10 mouse cellular contexts compared by ENCODE assay signal in the genomic region with DNA sequence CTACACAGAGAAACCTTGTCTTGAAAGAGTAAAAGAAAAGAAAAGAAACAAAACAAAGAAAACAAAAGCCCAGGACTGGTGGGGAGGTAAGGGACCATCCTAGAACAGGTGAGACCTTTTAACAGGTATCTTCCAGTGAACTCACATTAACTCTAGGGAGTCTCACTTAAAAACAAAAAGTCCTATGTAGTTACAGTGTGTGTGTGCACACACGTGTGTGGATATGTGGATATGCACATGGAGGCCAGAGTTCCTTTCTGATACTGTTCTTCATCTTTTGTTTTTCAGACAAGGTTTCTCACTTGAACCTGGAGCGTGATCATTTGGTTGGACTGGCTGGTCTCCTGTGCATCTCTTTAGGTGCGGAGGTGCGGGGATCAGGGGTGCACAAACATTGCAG. TPM values are rescaled to one million over a fixed set of nuclear protein-coding genes. Genes with fewer than 3 reads are reported as not detected.
A peak's percentile ranks its signal among the peaks of the same experiment; 100 is the strongest.
DNase-seq lines count a peak whose midpoint lies in the region; ATAC-seq and TF ChIP-seq lines count a peak whose summit lies in the region.
"Had no signal": no experiment of that assay in that cellular context is flagged by ENCODE, and none has a peak within 500 bp of the region (broad histone marks: within the 10 kb centered on the region; RNA-seq: fewer than 3 reads in every experiment).

No protein-coding gene starts in this region.

- no peak for TF ChIP-seq CTCF in CH12.LX (conservative IDR thresholded peaks at IDR 0.05 in 1 of 2, IDR thresholded peaks at IDR 0.05 in 1 of 2; ENCODE audit: low read depth in 2 of 2, low read length in 2 of 2)

- no peak overlapping the region; the same call in 1 of the 2 replicates for H3K4me3 ChIP-seq in heart, embryonic 11.5 days (ENCODE audit: low read depth, low read length)
- peak overlapping the region; percentile 44 to 73 (median 61) for H3K4me3 ChIP-seq in CH12.LX (replicated peaks in 1 of 3; ENCODE audit: low read depth in 2 of 3, low read length in 2 of 3, poor library complexity in 1 of 3)
- no peak overlapping the region for H3K4me3 ChIP-seq in forebrain, embryonic 14.5 days (ENCODE audit: low read depth, low read length)
- peak overlapping the region; percentile 91 for H3K4me3 ChIP-seq in liver, embryonic 15.5 days (replicated peaks)

- H3K36me3 ChIP-seq in heart, embryonic 11.5 days (ENCODE audit: control insufficient read depth, insufficient read depth, low read length), result no peaks in the 10 kb centered on the region
- peaks cover 17 to 26% of the 10 kb centered on the region in 2 experiments for H3K36me3 ChIP-seq in CH12.LX (replicated peaks in 1 of 2; ENCODE audit: control insufficient read depth in 1 of 2, insufficient read depth in 1 of 2, low read length in 1 of 2)
- H3K36me3 ChIP-seq in forebrain, embryonic 14.5 days (ENCODE audit: control insufficient read depth, insufficient read depth, low read length), result peaks cover 18% of the 10 kb centered on the region; the same call in 1 of the 2 replicates
- peaks cover 18% of the 10 kb centered on the region for H3K36me3 ChIP-seq in liver, embryonic 15.5 days (replicated peaks)

- peak overlapping the region; percentile 77; the same call in 1 of the 2 replicates for H3K9ac ChIP-seq in heart, embryonic 11.5 days (ENCODE audit: low read depth, low read length)
- peak overlapping the region; percentile 75 for H3K9ac ChIP-seq in CH12.LX (ENCODE audit: insufficient read depth, low read depth)
- H3K9ac ChIP-seq in forebrain, embryonic 14.5 days (ENCODE audit: low read length), result peak overlapping the region; percentile 74
- H3K9ac ChIP-seq in liver, embryonic 15.5 days, result peak overlapping the region; percentile 68; the same call in 1 of the 2 replicates

- in situ Hi-C loops in CH12.LX (cut with MboI; ENCODE audit: low pct_ligation_motif_present, low pct_unique_long_range_greater_than_20kb, low sequenced_read_pairs), result no loop called here

- no peak overlapping the region for H3K27ac ChIP-seq in heart, embryonic 11.5 days (ENCODE audit: low read depth, low read length)
- H3K27ac ChIP-seq in CH12.LX (ENCODE audit: insufficient read depth, low read depth), result peak overlapping the region; percentile 99
- H3K27ac ChIP-seq in forebrain, embryonic 14.5 days (ENCODE audit: low read depth, low read length), result no peak overlapping the region
- H3K27ac ChIP-seq in liver, embryonic 15.5 days (replicated peaks), result peak overlapping the region; percentile 87

- TF ChIP-seq RAD21 in CH12.LX (IDR thresholded peaks at IDR 0.05; ENCODE audit: low read depth, low read length), result no peak

- dilution Hi-C loops in CH12.LX (cut with MboI; ENCODE audit: extremely low pct_ligation_motif_present, extremely low pct_unique_long_range_greater_than_20kb, low sequenced_read_pairs), result no loop called here

- TF ChIP-seq EP300 in CH12.LX (IDR thresholded peaks at IDR 0.05; ENCODE audit: low read length), result no peak

- whole genome bisulfite sequencing in heart, embryonic 11.5 days (ENCODE audit: insufficient replicate concordance), result 89% methylated on average over 4 of the region's 4 CpGs
- 91% methylated on average over 4 of the region's 4 CpGs for WGBS in forebrain, embryonic 14.5 days
- 68% methylated on average over 4 of the region's 4 CpGs for WGBS in liver, embryonic 15.5 days (ENCODE audit: insufficient replicate concordance)

- H3K79me2 ChIP-seq in CH12.LX (replicated peaks; ENCODE audit: control insufficient read depth, extremely low read depth, insufficient read depth, poor library complexity, severe bottlenecking), result peaks cover 34% of the 10 kb centered on the region

- peak overlapping the region; percentile 75 for H3K4me2 ChIP-seq in heart, embryonic 11.5 days
- H3K4me2 ChIP-seq in CH12.LX (ENCODE audit: insufficient read depth, low read depth, poor library complexity, severe bottlenecking), result peak overlapping the region; percentile 88
- H3K4me2 ChIP-seq in forebrain, embryonic 14.5 days (ENCODE audit: low read length), result peak overlapping the region; percentile 79
- H3K4me2 ChIP-seq in liver, embryonic 15.5 days, result peak overlapping the region; percentile 97

- ATAC-seq in heart, embryonic 11.5 days (replicated peaks; ENCODE audit: insufficient number of reproducible peaks, low FRiP score, low TSS enrichment), result no peak
- no peak for ATAC-seq in forebrain, embryonic 14.5 days
- no peak for ATAC-seq in liver, embryonic 15.5 days (ENCODE audit: insufficient read depth)

- no peaks in the 10 kb centered on the region; the same call in 1 of the 2 replicates for H3K9me3 ChIP-seq in heart, embryonic 11.5 days (replicated peaks; ENCODE audit: control insufficient read depth, low read length)
- peaks cover 13% of the 10 kb centered on the region for H3K9me3 ChIP-seq in CH12.LX (replicated peaks; ENCODE audit: low read length)
- no peaks in the 10 kb centered on the region for H3K9me3 ChIP-seq in forebrain, embryonic 14.5 days (replicated peaks; ENCODE audit: control insufficient read depth, low read length)
- no peaks in the 10 kb centered on the region for H3K9me3 ChIP-seq in liver, embryonic 15.5 days (replicated peaks)

- H3K4me1 ChIP-seq in heart, embryonic 11.5 days (ENCODE audit: control insufficient read depth, insufficient read depth, low read length), result peaks cover 7% of the 10 kb centered on the region
- H3K4me1 ChIP-seq in CH12.LX (ENCODE audit: control insufficient read depth in 1 of 2, insufficient read depth in 2 of 2), result peaks cover 17 to 47% of the 10 kb centered on the region in 2 experiments
- H3K4me1 ChIP-seq in forebrain, embryonic 14.5 days (ENCODE audit: control insufficient read depth, insufficient read depth, low read length), result peaks cover 13% of the 10 kb centered on the region
- peaks cover 40% of the 10 kb centered on the region for H3K4me1 ChIP-seq in liver, embryonic 15.5 days (replicated peaks)

- H3K27me3 ChIP-seq in heart, embryonic 11.5 days (ENCODE audit: control insufficient read depth, insufficient read depth, low read length), result no peaks in the 10 kb centered on the region
- H3K27me3 ChIP-seq in CH12.LX (replicated peaks), result no peaks in the 10 kb centered on the region
- H3K27me3 ChIP-seq in forebrain, embryonic 14.5 days (replicated peaks; ENCODE audit: control insufficient read depth, insufficient read depth, low read length), result no peaks in the 10 kb centered on the region
- H3K27me3 ChIP-seq in liver, embryonic 15.5 days, result no peaks in the 10 kb centered on the region

- TF ChIP-seq POLR2A in CH12.LX (IDR thresholded peaks at IDR 0.05; ENCODE audit: low read depth, low read length), result no peak; the same call in 1 of the 2 replicates

- DNase-seq in heart, adult 9 months (ENCODE audit: low spot score in 2 of 2), result no peak
- DNase-seq in CH12.LX (ENCODE audit: extremely low read depth), result no peak
- DNase-seq in forebrain, embryonic 14.5 days (ENCODE audit: low spot score), result no peak
- DNase-seq in cerebellum, postnatal 14 days, result no peak
- no peak for DNase-seq in cerebellum, adult 9-10 months
- no peak for DNase-seq in adrenal gland, postnatal 10 days
- DNase-seq: adrenal gland, postnatal 36 days; gastrocnemius, postnatal 14 days had no signal

TF ChIP-seq in CH12.LX, 34 proteins besides CTCF, POLR2A, EP300 and RAD21 (continues in another document):
- TF ChIP-seq MYC (IDR thresholded peaks at IDR 0.05; ENCODE audit: low read depth, low read length), result peak; percentile 92
- no peak for TF ChIP-seq ZKSCAN1 (IDR thresholded peaks at IDR 0.05; ENCODE audit: borderline replicate concordance, low read depth, low read length)

RNA-seq across cellular contexts. Expression of a gene that starts 1.4 kb away (rescaled TPM):
- polyA plus RNA-seq in heart, embryonic 11.5 days (2014; fragmentation: Nextera tagmentation; extraction: Ambion mirVana), result 46.5 and 51.9 TPM in 2 replicates
- total RNA-seq in CH12.LX (2012; rRNA removed) (82.5 and 102 TPM in 2 replicates), CH12.LX (2014; rRNA removed) (78.6 and 80.4 TPM in 2 replicates)
- polyA plus RNA-seq in CH12.LX (2012; ENCODE audit: insufficient read length, low read depth), result 94.8 and 111 TPM in 2 replicates
- polyA plus RNA-seq in forebrain, embryonic 14.5 days (2014; fragmentation: Nextera tagmentation; extraction: Ambion mirVana), result 54.1 and 57.5 TPM in 2 replicates
- polyA plus RNA-seq in liver, embryonic 15.5 days (2015; fragmentation: Nextera tagmentation; extraction: Ambion mirVana), result 25.9 and 26.8 TPM in 2 replicates
- 10 to 100 TPM; 42.2 to 46.5 TPM for total RNA-seq in adrenal gland, postnatal 10 days (2021)

RNA-seq across cellular contexts. Expression of a gene that starts 12.9 kb away (rescaled TPM):
- polyA plus RNA-seq in heart, embryonic 11.5 days (2014; fragmentation: Nextera tagmentation; extraction: Ambion mirVana), result 0.24 and 0.34 TPM in 2 replicates
- total RNA-seq in CH12.LX (2012; rRNA removed) (0.34 and 0.59 TPM in 2 replicates), CH12.LX (2014; rRNA removed) (0.17 TPM in 1 of 2 replicates, not detected in the other)
- polyA plus RNA-seq in CH12.LX (2012; ENCODE audit: insufficient read length, low read depth), result 0.56 and 0.71 TPM in 2 replicates
- polyA plus RNA-seq in forebrain, embryonic 14.5 days (2014; fragmentation: Nextera tagmentation; extraction: Ambion mirVana), result 0.22 TPM in 1 of 2 replicates, not detected in the other
- 0.09 and 0.15 TPM in 2 replicates for polyA plus RNA-seq in liver, embryonic 15.5 days (2015; fragmentation: Nextera tagmentation; extraction: Ambion mirVana)
- not detected for total RNA-seq in adrenal gland, postnatal 10 days (2021)
- total RNA-seq: adrenal gland, postnatal 36 days; gastrocnemius, postnatal 14 days had no signal

RNA-seq across cellular contexts. Expression of a gene that starts 21.6 kb away (rescaled TPM):
- 0.61 and 1.0 TPM in 2 replicates for polyA plus RNA-seq in heart, embryonic 11.5 days (2014; fragmentation: Nextera tagmentation; extraction: Ambion mirVana)
- 0.13 and 0.25 TPM in 2 replicates for total RNA-seq in CH12.LX (2012; rRNA removed)
- 0.38 TPM in 1 of 2 replicates, not detected in the other for total RNA-seq in CH12.LX (2014; rRNA removed)
- polyA plus RNA-seq in CH12.LX (2012; ENCODE audit: insufficient read length, low read depth), result 0.71 and 1.2 TPM in 2 replicates
- 0.58 and 0.79 TPM in 2 replicates for polyA plus RNA-seq in forebrain, embryonic 14.5 days (2014; fragmentation: Nextera tagmentation; extraction: Ambion mirVana)
- 59.8 and 101 TPM in 2 replicates for polyA plus RNA-seq in liver, embryonic 15.5 days (2015; fragmentation: Nextera tagmentation; extraction: Ambion mirVana)
- total RNA-seq in adrenal gland, postnatal 10 days (2021), result 10 to 100 TPM; 18.0 to 54.7 TPM

RNA-seq across cellular contexts. Expression of a gene that starts 21.9 kb away (rescaled TPM):
- polyA plus RNA-seq in heart, embryonic 11.5 days (2014; fragmentation: Nextera tagmentation; extraction: Ambion mirVana), result 43.9 and 45.3 TPM in 2 replicates
- total RNA-seq in CH12.LX (2012; rRNA removed), result 47.0 and 65.8 TPM in 2 replicates
- 52.5 and 79.3 TPM in 2 replicates for total RNA-seq in CH12.LX (2014; rRNA removed)
- polyA plus RNA-seq in CH12.LX (2012; ENCODE audit: insufficient read length, low read depth), result 28.1 and 33.3 TPM in 2 replicates
- polyA plus RNA-seq in forebrain, embryonic 14.5 days (2014; fragmentation: Nextera tagmentation; extraction: Ambion mirVana), result 63.9 and 89.9 TPM in 2 replicates
- polyA plus RNA-seq in liver, embryonic 15.5 days (2015; fragmentation: Nextera tagmentation; extraction: Ambion mirVana), result 47.5 and 52.0 TPM in 2 replicates
- total RNA-seq in adrenal gland, postnatal 10 days (2021), result 10 to 100 TPM; 68.3 to 72.5 TPM

RNA-seq across cellular contexts. Expression of a gene that starts 31.9 kb away (rescaled TPM):
- polyA plus RNA-seq in heart, embryonic 11.5 days (2014; fragmentation: Nextera tagmentation; extraction: Ambion mirVana), result 115 and 116 TPM in 2 replicates
- total RNA-seq in CH12.LX (2012; rRNA removed) (160 and 202 TPM in 2 replicates), CH12.LX (2014; rRNA removed) (261 and 301 TPM in 2 replicates)
- polyA plus RNA-seq in CH12.LX (2012; ENCODE audit: insufficient read length, low read depth), result 296 and 383 TPM in 2 replicates
- polyA plus RNA-seq in forebrain, embryonic 14.5 days (2014; fragmentation: Nextera tagmentation; extraction: Ambion mirVana), result 108 and 110 TPM in 2 replicates
- 69.1 and 74.7 TPM in 2 replicates for polyA plus RNA-seq in liver, embryonic 15.5 days (2015; fragmentation: Nextera tagmentation; extraction: Ambion mirVana)
- 10 to 100 TPM; 84.3 to 99.2 TPM for total RNA-seq in adrenal gland, postnatal 10 days (2021)

Comparison
In these comparisons a context has a peak if more than half of its experiments do, and no peak if none do; other contexts are left out.
1. H3K27ac ChIP-seq: peak in CH12.LX (single experiment) and liver, embryonic 15.5 days (single experiment); none in heart, embryonic 11.5 days (single experiment) and forebrain, embryonic 14.5 days (single experiment).
2. H3K4me3 ChIP-seq: peak in CH12.LX (3 of 3) and liver, embryonic 15.5 days (single experiment); none in heart, embryonic 11.5 days (single experiment) and forebrain, embryonic 14.5 days (single experiment).
3. RNA of a gene that starts 21.6 kb away (polyA plus RNA-seq): 59.8 to 101 TPM in liver, embryonic 15.5 days; 0.61 to 1.0 TPM in heart, embryonic 11.5 days, 0.58 to 0.79 TPM in forebrain, embryonic 14.5 days and 0.71 to 1.2 TPM in CH12.LX; every median in the first group is over 10 times any median in the second.
4. Peak in every context shown above with its lines, with median percentiles within 50 percentile points of each other: H3K4me2 ChIP-seq and H3K9ac ChIP-seq.